Mouse (Mus musculus) embryo, embryonic 9.5 days (tissue): ENCODE measurements around the gene Spp1.

Experiments used
- DNase-seq: peaks from one replicate; pipeline ENCODE4 v3.0.0-alpha.2; 2017; ENCODE audit errors: extremely low spot score

The Spp1 gene

GRCm38 (mm10) chr5:104434835-104435301 is at the start of gene Spp1:
Spp1 (plus strand) TSS chr5:104435118.
- DNase-seq = no peak

- DNase-seq = no peak
Measured at GRCm38 (mm10) chr5:104385521-104385920, 49.4 kb upstream of the Spp1 start.

- DNase-seq = no peak
Measured at GRCm38 (mm10) chr5:104386908-104387307, 48.0 kb upstream of the Spp1 start.

- DNase-seq = no peak
Measured at GRCm38 (mm10) chr5:104390962-104391361, 44.0 kb upstream of the Spp1 start.

GRCm38 (mm10) chr5:104392784-104393183 is 42.1 kb upstream of the Spp1 start:
- no peak for DNase-seq

- no peak for DNase-seq
Measured at GRCm38 (mm10) chr5:104396286-104396685, 38.6 kb upstream of the Spp1 start.

GRCm38 (mm10) chr5:104398001-104398400 is 36.9 kb upstream of the Spp1 start:
- DNase-seq = no peak

GRCm38 (mm10) chr5:104399291-104399950 is 35.5 kb upstream of the Spp1 start:
- DNase-seq = peak; percentile 20

- DNase-seq = no peak
Measured at GRCm38 (mm10) chr5:104399970-104400369, 34.9 kb upstream of the Spp1 start.

GRCm38 (mm10) chr5:104402651-104403050 is 32.3 kb upstream of the Spp1 start:
- DNase-seq = no peak

- DNase-seq = no peak
Measured at GRCm38 (mm10) chr5:104403351-104403750, 31.6 kb upstream of the Spp1 start.

GRCm38 (mm10) chr5:104404551-104404950 is 30.4 kb upstream of the Spp1 start:
- DNase-seq = no peak

- no peak for DNase-seq
Measured at GRCm38 (mm10) chr5:104405051-104405450, 29.9 kb upstream of the Spp1 start.

- no peak for DNase-seq
Measured at GRCm38 (mm10) chr5:104406756-104407155, 28.2 kb upstream of the Spp1 start.

GRCm38 (mm10) chr5:104407541-104408231 is 27.2 kb upstream of the Spp1 start:
- no peak for DNase-seq

GRCm38 (mm10) chr5:104408549-104408948 is 26.4 kb upstream of the Spp1 start:
- no peak for DNase-seq

- no peak for DNase-seq
Measured at GRCm38 (mm10) chr5:104415999-104416398, 18.9 kb upstream of the Spp1 start.

- no peak for DNase-seq
Measured at GRCm38 (mm10) chr5:104417028-104417427, 17.9 kb upstream of the Spp1 start.

- DNase-seq = no peak
Measured at GRCm38 (mm10) chr5:104417721-104418120, 17.2 kb upstream of the Spp1 start.

GRCm38 (mm10) chr5:104422039-104422438 is 12.9 kb upstream of the Spp1 start:
- no peak for DNase-seq

GRCm38 (mm10) chr5:104423861-104424260 is 11.1 kb upstream of the Spp1 start:
- no peak for DNase-seq

- no peak for DNase-seq
Measured at GRCm38 (mm10) chr5:104425949-104426348, 9.0 kb upstream of the Spp1 start.

GRCm38 (mm10) chr5:104432886-104433285 is 2.0 kb upstream of the Spp1 start:
- peak; percentile 22 for DNase-seq
